Mouse (Mus musculus) kidney, postnatal 0 days (tissue): ENCODE data around the gene Pcnx. TPM values are rescaled to one million over a fixed set of nuclear protein-coding genes. Genes with fewer than 3 reads are reported as not detected.

Source experiments
- ATAC-seq: fragments of 200-750 bp; cut with Nextera tagmentation; replicated peaks from 2 replicates; pipeline ENCODE4 v1.8.0; 2017; ENCODE audit warnings: low read depth, moderate number of reproducible peaks, moderate TSS enrichment, moderate library complexity; ENCODE audit not compliant: low FRiP score
- DNase-seq: peaks from one replicate; pipeline ENCODE4 v3.0.0-alpha.2; 2016; ENCODE audit warnings: low spot score
- H3K27ac ChIP-seq: fragments of 300-500 bp; sonication (generic); 2 replicates; pipeline ENCODE4 v1.5.1; 2014; ENCODE audit warnings: mild to moderate bottlenecking
- H3K27me3 ChIP-seq: fragments of 300-500 bp; sonication (generic); 2 replicates; pipeline ENCODE4 v1.6.1; 2014; ENCODE audit warnings: low read length, mixed read lengths; ENCODE audit not compliant: insufficient read depth
- H3K36me3 ChIP-seq: fragments of 300-500 bp; sonication (generic); 2 replicates; pipeline ENCODE4 v1.6.1; 2014; ENCODE audit warnings: low read length, mixed read lengths; ENCODE audit not compliant: insufficient read depth
- H3K4me1 ChIP-seq: fragments of 300-500 bp; sonication (generic); replicated peaks from 2 replicates; pipeline ENCODE4 v1.6.1; 2014; ENCODE audit warnings: antibody characterized with exemption, low read length, mixed read lengths; ENCODE audit not compliant: insufficient read depth
- H3K4me2 ChIP-seq: fragments of 300-500 bp; sonication (generic); 2 replicates; pipeline ENCODE4 v1.6.1; 2014; ENCODE audit warnings: mild to moderate bottlenecking, low read length, moderate library complexity, mixed read lengths
- H3K4me3 ChIP-seq: fragments of 300-500 bp; sonication (generic); replicated peaks from 2 replicates; pipeline ENCODE4 v1.5.1; 2014; ENCODE audit warnings: low read depth, low read length
- H3K9ac ChIP-seq: fragments of 300-500 bp; sonication (generic); 2 replicates; pipeline ENCODE4 v1.6.1; 2014; ENCODE audit warnings: low read depth, low read length
- H3K9me3 ChIP-seq: fragments of 300-500 bp; sonication (generic); replicated peaks from 2 replicates; pipeline ENCODE4 v1.6.1; 2016; ENCODE audit warnings: low read length, inconsistent platforms, mixed read lengths
- CTCF ChIP-seq: IDR thresholded peaks from 2 replicates; pipeline ENCODE4 v1.5.1; 2016; ENCODE audit warnings: antibody characterized with exemption, low read depth, mild to moderate bottlenecking, moderate library complexity
- WGBS: fragments of 180-500 bp; shearing (Covaris S2); extraction: QIAGEN DNeasy Blood & Tissue Kit; methylation state at CpG from one replicate; pipeline ENCODE4 v1.1.7; 2014; 5-methylcytosine and 5-hydroxymethylcytosine counted together
- polyA plus RNA-seq: library from polyadenylated mRNA; unstranded; fragments of >200 nt; fragmentation: Nextera tagmentation; extraction: Ambion mirVana; gene quantifications from 2 replicates; pipeline ENCODE4 v1.2.1, GENCODE M21; 2015

Gene Pcnx
- polyA plus RNA-seq, 1 experiment from 2014 or later, result 9.2 TPM

GRCm38 (mm10) chr12:81822176-81822575 lies 37.6 kb upstream of the Pcnx start:
- DNase-seq (no peak), ATAC-seq (no peak)
- H3K9ac ChIP-seq, result no peak overlapping the region
- H3K9me3 ChIP-seq, result no peaks in the 10 kb centered on the region
- H3K4me2 ChIP-seq, result no peak overlapping the region
- H3K36me3 ChIP-seq, result no peaks in the 10 kb centered on the region
- 42% methylated on average over 4 of the region's 4 CpGs for WGBS
- H3K4me3 ChIP-seq, result no peak overlapping the region
- no peaks in the 10 kb centered on the region for H3K4me1 ChIP-seq
- no peak overlapping the region for H3K27ac ChIP-seq
- no peak for TF ChIP-seq CTCF
- H3K27me3 ChIP-seq, result no peaks in the 10 kb centered on the region

- H3K4me3 ChIP-seq, result no peak overlapping the region
- no peak for ATAC-seq
- no peak for TF ChIP-seq CTCF
Observed at GRCm38 (mm10) chr12:81822778-81823480, 36.9 kb upstream of the Pcnx start.

GRCm38 (mm10) chr12:81828355-81828754 lies 31.5 kb upstream of the Pcnx start:
- Histone ChIP-seq H3K36me3 (no peaks in the 10 kb centered on the region), H3K27ac (no peak overlapping the region), H3K4me1 (no peaks in the 10 kb centered on the region), H3K27me3 (no peaks in the 10 kb centered on the region), H3K4me3 (no peak overlapping the region), H3K9me3 (no peaks in the 10 kb centered on the region), H3K9ac (no peak overlapping the region), H3K4me2 (no peak overlapping the region)
- no peak for TF ChIP-seq CTCF
- 87% methylated on average over 2 of the region's 2 CpGs for WGBS
- DNase-seq (no peak), ATAC-seq (no peak)

More at GRCm38 (mm10) chr12:81822778-81823480, 36.9 kb upstream of the Pcnx start:
- Histone ChIP-seq H3K4me1 (no peaks in the 10 kb centered on the region), H3K9me3 (no peaks in the 10 kb centered on the region), H3K36me3 (no peaks in the 10 kb centered on the region), H3K27me3 (no peaks in the 10 kb centered on the region), H3K27ac (no peak overlapping the region), H3K9ac (no peak overlapping the region), H3K4me2 (no peak overlapping the region)
- no peak for DNase-seq
- 86% methylated on average over 4 of the region's 4 CpGs for WGBS

GRCm38 (mm10) chr12:81832039-81832738 lies 27.6 kb upstream of the Pcnx start:
- ATAC-seq, result no peak

GRCm38 (mm10) chr12:81833094-81833493 lies 26.7 kb upstream of the Pcnx start:
- 98% methylated on average over 2 of the region's 2 CpGs for WGBS
- Histone ChIP-seq H3K4me3 (no peak overlapping the region), H3K27me3 (no peaks in the 10 kb centered on the region), H3K27ac (no peak overlapping the region), H3K4me1 (no peaks in the 10 kb centered on the region), H3K9ac (no peak overlapping the region), H3K36me3 (no peaks in the 10 kb centered on the region), H3K9me3 (no peaks in the 10 kb centered on the region), H3K4me2 (no peak overlapping the region)
- ATAC-seq, result no peak
- DNase-seq, result no peak
- no peak for TF ChIP-seq CTCF

More at GRCm38 (mm10) chr12:81832039-81832738, 27.6 kb upstream of the Pcnx start:
- Histone ChIP-seq H3K4me3 (no peak overlapping the region), H3K36me3 (no peaks in the 10 kb centered on the region), H3K4me1 (no peaks in the 10 kb centered on the region), H3K9ac (no peak overlapping the region), H3K27me3 (no peaks in the 10 kb centered on the region), H3K9me3 (no peaks in the 10 kb centered on the region), H3K4me2 (no peak overlapping the region), H3K27ac (no peak overlapping the region)
- WGBS, result 36% methylated on average over 5 of the region's 5 CpGs
- TF ChIP-seq CTCF, result no peak
- peak; percentile 51 for DNase-seq

- ATAC-seq, result no peak
- Histone ChIP-seq H3K9me3 (no peaks in the 10 kb centered on the region), H3K27me3 (no peaks in the 10 kb centered on the region), H3K36me3 (no peaks in the 10 kb centered on the region), H3K27ac (no peak overlapping the region), H3K4me2 (no peak overlapping the region), H3K9ac (no peak overlapping the region), H3K4me3 (no peak overlapping the region), H3K4me1 (no peaks in the 10 kb centered on the region)
- WGBS, result 47% methylated on average over 8 of the region's 8 CpGs
- peak; percentile 53 for TF ChIP-seq CTCF
- DNase-seq, result no peak
Observed at GRCm38 (mm10) chr12:81836162-81836561, 23.7 kb upstream of the Pcnx start.
